Mouse (Mus musculus) central nervous system, embryonic 18 days (tissue): Measurements from ENCODE around the gene Barhl2. TPM values are rescaled to one million over a fixed set of nuclear protein-coding genes. Genes with fewer than 3 reads are reported as not detected.

Experiments
- polyA plus RNA-seq: library from polyadenylated mRNA; depleted of rRNA; stranded (reverse); fragments of >200 nt; gene quantifications from 2 replicates; pipeline ENCODE4 v1.2.3, GENCODE M21; 2012; rRNA removed

The Barhl2 gene
- polyA plus RNA-seq: 6.9 and 7.3 TPM in 2 replicates

GRCm38 (mm10) chr5:106457986-106458476 is at the start of gene Barhl2:
TSS of gene Barhl2 (minus strand) at chr5:106458166.

Other genes starting within 250 kb of the Barhl2 start
- gene Gm17304, start 150.9 kb upstream of the Barhl2 start, polyA plus RNA-seq: not detected in 2 replicates
- 45.2 and 49.4 TPM in 2 replicates for gene Zfp644, start 239.1 kb upstream of the Barhl2 start, polyA plus RNA-seq